26 mouse cellular contexts compared by ENCODE assay signal in the genomic region with DNA sequence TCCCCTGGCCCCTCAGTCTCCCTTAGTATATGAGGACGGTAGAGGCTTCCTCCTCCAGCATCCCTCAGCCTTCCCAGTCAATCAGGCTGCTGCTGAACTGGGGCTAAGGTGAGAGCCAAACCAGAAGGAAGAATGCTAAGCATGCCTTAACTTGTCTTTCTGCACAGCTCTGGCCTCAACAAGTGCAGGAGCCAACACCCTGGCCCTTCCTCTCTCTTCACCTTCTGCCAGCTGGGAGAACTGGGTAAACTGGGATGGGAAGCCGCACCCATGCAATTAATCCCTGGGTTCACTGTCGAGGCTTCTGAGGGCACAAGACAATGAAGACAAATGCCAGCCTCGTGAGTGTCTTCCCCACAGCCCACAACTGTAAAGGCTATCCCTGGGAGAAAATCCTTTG.
"Had no signal": no experiment of that assay in that cellular context is flagged by ENCODE, and none has a peak within 500 bp of the region (broad histone marks: within the 10 kb centered on the region; RNA-seq: fewer than 3 reads in every experiment).

No protein-coding gene starts in this region.

- H3K4me1 ChIP-seq: heart, embryonic 10.5 days; heart, embryonic 12.5 days; hindbrain, embryonic 10.5 days; hindbrain, embryonic 12.5 days; intestine, embryonic 15.5 days; limb, embryonic 13.5 days; limb, embryonic 15.5 days had no signal

- H3K27me3 ChIP-seq: heart, embryonic 12.5 days; hindbrain, embryonic 12.5 days; intestine, embryonic 15.5 days; limb, embryonic 13.5 days; limb, embryonic 15.5 days; liver, embryonic 12.5 days had no signal

- H3K9ac ChIP-seq: heart, embryonic 12.5 days; hindbrain, embryonic 12.5 days; hindbrain, embryonic 14.5 days; intestine, embryonic 15.5 days; limb, embryonic 13.5 days; limb, embryonic 15.5 days; liver, embryonic 12.5 days had no signal

- H3K9me3 ChIP-seq: heart, embryonic 10.5 days; intestine, embryonic 15.5 days; limb, embryonic 13.5 days; limb, embryonic 15.5 days; liver, embryonic 12.5 days had no signal

- H3K4me3 ChIP-seq: gastrocnemius, adult 2 months; heart, embryonic 10.5 days; heart, embryonic 12.5 days; hindbrain, embryonic 10.5 days; hindbrain, embryonic 12.5 days; intestine, embryonic 15.5 days; limb, embryonic 13.5 days; limb, embryonic 15.5 days; liver, embryonic 12.5 days had no signal

- H3K4me2 ChIP-seq: heart, embryonic 12.5 days; hindbrain, embryonic 12.5 days; hindbrain, embryonic 14.5 days; intestine, embryonic 15.5 days; limb, embryonic 13.5 days; limb, embryonic 15.5 days; liver, embryonic 12.5 days had no signal

- H3K36me3 ChIP-seq: heart, embryonic 10.5 days; heart, embryonic 12.5 days; hindbrain, embryonic 10.5 days; hindbrain, embryonic 12.5 days; intestine, embryonic 15.5 days; limb, embryonic 13.5 days; limb, embryonic 15.5 days; liver, embryonic 12.5 days had no signal

- H3K27ac ChIP-seq: gastrocnemius, adult 2 months; heart, embryonic 10.5 days; hindbrain, embryonic 10.5 days; hindbrain, embryonic 12.5 days; hindbrain, embryonic 14.5 days; intestine, embryonic 15.5 days; kidney, postnatal 0 days; limb, embryonic 13.5 days; liver, embryonic 12.5 days had no signal

- DNase-seq: gastrocnemius, adult 2 months; gastrocnemius, postnatal 10 days; gastrocnemius, postnatal 25 days; heart, adult 18-20 months; heart, postnatal 10 days; heart, postnatal 4 days; kidney, adult 18-20 months; kidney, adult 8-10 months; kidney, postnatal 14 days; kidney, postnatal 36 days; layer of hippocampus, adult 9-11 months; layer of hippocampus, postnatal 36 days; left cerebral cortex, postnatal 4 days had no signal

- ATAC-seq: hindbrain, embryonic 16.5 days; inflammation-experienced regulatory T-cells, adult 6 months; intestine, embryonic 15.5 days; intestine, postnatal 0 days; liver, embryonic 12.5 days had no signal
